Mouse (Mus musculus): ENCODE results near the gene Tenm4. TPM values are rescaled to one million over a fixed set of nuclear protein-coding genes. Genes with fewer than 3 reads are reported as not detected.

The Tenm4 gene
- polyA plus RNA-seq (2017; shearing (Covaris generic)) = under 1 TPM; 0.19 to 0.37 TPM

DNA sequence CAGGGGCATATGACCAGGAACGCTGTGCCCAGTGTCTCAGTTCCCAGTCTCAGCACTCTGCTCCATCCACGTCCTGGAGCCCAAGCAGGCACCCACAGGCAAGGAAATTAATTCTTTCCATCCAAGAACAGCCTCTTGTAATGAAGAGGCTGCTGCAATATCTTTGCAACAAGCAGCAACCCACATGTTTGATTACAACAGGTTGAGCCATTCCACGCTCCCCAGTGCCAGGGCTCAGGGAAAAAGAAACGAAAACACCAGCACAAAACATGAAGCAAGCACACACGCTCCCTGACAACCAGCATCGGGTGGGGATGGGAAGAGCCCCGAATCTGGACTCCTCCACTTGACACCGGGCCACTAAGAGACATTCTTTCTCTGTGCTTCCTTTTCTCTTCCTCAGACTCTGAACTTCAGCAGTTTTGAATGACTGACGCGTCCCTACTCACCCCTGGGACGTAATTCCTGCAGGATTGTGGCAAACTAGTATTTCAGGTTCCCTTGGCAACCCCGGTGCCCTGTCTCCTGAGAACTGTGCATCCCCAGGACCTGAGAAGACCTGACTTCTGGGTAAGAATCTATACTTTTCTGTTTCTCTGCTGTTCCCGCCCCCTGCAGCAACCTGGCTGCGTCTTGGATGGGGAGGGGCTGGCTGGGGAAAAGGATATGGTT lies at the start of gene Tenm4:
TSS of gene Tenm4 (plus strand) at position 323 of the 672 bp plus-strand sequence.
- no peak for ATAC-seq

DNA sequence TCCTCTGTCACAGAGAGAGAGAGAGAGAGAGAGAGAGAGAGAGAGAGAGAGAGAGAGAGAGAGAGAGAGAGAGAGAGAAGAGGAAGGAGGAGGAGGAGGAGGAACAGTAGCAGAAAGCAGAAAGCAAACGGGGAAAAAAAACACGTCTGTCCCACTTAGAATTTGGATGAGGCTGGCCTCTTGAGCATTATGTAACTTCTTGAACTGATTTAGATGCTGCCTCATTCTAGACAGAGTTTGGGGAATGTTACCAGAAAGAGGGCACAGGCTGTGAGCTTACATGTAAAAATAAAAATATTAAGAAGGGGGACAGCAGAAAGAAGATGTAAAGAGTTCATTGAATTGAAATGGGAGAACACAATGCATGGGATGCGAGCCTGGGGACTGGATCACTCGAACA lies 40.3 kb upstream of the Tenm4 start:
- ATAC-seq = no peak

DNA sequence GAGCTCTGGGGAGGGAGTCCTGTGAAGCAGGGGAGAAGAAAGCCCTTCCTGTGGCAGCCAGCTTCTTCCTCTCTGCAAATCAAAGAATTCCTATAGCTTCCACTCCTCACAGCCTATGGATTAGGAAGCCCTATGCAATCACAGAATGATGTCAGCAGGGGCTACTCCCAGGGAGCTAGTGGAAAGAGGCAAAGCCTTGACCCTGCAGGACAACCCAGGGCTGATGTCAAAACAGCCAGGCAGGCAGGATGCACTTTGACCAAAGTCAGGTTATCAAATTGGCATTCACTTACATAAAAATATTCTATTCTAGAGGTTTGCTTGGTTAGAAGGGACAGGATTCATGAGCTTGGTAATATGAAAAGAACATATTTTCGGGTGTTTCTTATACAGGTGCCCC lies 39.9 kb upstream of the Tenm4 start:
- no peak for ATAC-seq

DNA sequence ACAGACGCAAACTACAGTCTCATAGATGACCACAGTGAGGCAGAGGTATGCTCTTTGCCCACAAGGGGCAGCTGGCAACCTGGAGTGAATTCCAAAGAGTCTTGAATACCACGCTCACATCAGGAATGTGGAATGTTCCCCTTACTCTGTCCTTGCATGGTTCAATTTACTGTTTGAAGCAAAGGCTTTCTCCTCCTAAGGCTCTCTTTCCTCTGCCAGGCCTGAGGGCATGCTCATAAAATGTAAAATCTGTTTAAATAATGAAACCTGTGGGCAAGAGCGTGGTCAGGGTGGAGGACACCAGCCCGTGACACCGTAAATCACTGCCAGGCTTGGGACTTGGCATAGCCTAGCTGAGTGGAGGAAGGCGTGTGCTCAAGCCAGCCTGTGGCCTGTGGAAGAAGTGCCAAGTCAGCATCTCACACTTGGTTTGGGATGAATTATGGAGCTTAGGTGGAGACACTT lies 34.5 kb upstream of the Tenm4 start:
- ATAC-seq = no peak

DNA sequence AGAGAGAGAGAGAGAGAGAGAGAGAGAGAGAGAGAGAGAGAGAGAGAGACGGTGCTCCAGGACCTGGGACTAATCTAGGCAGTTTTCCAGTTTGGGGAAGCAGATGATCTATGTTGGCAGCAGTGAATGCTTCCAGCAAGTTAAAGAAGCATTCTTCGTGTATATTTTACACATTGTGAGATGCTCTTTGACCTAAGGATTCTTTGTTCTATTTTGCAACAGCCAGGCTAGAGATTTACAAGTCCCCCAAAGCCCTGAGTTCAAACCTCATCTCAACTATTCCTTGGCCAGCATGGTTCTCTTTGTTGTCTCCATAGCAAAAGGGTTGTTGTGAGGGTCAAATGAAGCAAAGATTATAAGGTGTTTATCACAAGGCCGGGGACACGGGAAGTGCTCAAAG lies 29.2 kb upstream of the Tenm4 start:
- no peak for ATAC-seq

DNA sequence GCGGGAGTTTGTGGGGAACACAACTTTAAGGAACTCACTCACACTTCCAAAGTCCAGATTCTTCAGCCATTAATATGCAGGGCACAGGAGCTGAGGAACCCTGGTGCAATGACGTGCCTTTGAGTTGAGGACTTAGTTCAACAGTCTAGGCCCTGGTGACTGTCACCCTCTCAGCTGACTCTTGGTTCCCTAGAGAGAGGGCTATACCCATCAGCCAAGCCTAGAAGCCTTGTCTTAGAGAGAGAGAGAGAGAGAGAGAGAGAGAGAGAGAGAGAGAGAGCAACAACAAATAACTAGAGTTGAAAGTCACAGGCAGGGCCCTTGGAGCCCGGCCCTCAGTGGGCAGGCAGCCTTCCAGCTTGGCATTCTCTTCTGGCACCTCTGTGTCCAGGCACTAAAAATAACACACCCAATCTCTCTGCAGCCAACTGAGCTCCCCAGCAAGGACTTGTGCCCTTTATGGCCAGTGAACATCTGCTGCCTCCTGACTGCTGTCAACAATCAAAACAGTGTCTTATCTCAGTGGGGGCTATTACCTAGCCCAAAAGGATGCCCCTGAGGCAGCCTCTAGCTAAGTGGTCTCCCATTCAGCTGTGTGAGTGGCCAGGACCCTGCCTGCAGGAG lies 28.0 kb upstream of the Tenm4 start:
- ATAC-seq = no peak

DNA sequence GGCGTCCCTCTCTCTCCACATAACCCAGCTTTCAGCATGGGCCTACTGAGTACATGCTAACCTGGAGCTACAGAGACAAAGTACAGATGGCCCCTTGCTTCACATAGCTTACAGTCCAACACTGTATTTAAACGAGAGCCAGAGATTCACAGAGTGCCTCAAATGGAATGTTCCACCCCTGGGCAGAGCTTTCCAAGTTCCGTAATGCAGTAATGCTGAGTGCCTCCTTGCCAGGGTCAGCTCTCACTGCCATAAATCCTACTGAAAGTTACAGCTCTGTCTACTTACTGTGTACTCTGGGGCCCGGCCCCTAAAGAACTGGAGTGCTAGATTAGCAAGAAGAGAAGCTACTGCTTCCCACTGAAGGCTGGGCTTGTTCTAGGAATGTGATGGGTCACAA lies 23.6 kb upstream of the Tenm4 start:
- no peak for ATAC-seq

DNA sequence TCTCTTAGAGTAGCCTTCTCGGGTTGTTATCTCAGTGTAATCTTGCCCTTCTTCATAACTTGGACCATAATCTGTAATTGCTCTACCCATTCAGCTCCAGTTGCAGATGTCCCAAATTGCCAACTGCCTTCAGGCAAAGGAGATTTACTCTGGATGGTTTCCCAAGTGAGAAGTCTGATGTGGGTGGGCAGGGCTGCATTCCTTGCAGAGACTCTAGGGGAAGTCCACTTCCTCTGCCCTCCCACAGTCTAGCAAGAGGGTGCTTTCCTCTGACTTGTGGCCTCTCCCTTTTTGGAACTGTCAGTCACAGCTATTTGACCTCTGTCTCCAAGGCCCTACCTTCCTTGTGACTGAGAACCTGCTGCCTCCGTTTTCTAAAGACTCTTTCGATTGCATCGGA lies 22.9 kb upstream of the Tenm4 start:
- no peak for ATAC-seq

DNA sequence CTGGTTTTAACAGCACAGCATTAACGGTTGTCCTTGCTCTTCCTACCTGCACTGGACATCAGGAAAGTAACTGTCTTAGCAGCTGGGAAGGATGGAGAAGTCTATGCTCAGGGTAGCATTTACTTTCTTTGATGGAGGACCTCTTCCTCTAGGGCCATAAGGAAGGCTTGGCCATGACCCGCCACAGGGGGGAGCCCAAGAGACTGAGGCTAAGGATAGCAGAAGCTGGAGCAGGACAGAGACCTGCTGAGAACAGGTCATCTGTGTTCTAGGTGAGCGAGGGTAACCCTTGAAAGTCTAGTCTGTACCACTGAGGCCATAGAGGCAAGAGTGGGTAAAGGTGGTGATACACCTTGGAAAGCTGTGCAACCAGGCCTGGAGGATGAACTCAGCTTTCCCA lies 19.8 kb upstream of the Tenm4 start:
- no peak for ATAC-seq

DNA sequence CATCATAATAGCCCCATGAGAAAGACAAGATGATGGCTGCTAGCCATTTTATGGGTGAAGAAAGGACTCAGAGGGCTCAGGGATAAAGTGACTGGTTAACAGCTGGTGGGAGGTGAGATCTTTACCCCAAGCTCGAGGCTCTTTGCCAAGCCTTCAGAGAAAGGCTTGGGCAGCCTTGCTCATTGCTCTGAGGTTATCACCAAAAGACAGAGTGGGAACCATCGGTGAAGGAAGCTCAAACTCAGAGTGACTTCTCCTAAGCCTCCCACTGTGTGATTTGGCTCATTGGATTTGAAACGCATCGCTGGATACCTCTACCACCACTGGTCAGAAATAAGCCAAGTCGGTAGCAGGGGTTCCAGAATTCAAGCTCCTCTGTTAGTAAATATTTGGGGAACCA lies 19.1 kb upstream of the Tenm4 start:
- ATAC-seq = no peak

DNA sequence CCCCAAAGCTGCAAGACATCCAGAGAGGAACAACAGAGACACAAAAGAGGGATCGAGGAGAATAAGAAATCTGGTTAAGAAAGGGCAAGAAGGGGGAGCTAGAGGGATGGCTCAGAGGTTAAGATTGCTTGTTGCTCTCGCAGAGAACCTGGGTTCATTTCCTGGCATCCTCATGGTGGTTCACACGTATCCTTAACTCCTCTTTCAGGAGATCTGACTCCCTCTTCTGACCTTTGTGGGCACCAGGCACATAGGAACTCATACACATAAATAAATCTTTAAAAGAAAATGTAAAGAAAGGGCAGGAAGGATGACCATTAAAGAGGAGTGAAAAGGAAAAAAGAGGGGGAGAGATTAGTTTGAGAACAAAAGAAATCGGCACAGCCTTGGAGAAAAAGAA lies 18.6 kb upstream of the Tenm4 start:
- ATAC-seq = no peak

DNA sequence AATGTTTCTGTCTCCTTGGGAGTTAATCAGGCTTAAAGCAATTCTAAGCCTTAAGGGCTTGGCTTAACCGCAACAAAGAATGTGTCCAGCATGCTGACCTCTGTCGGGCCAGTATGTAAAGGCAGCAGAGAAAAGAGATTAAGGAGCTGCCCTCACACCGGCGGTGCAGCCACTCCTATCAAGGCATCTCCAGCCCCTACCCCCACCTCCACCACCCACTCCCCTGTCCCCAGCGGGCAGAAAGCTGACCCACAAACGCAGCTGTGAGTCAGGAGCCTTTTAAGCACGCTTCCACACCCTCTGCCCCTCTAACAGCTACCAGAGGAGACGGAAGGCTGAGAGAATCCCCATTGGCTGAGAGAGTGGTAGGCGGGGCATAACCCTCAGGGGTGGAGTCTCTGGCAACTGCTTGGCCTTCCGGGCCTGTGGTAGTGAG lies 18.1 kb upstream of the Tenm4 start:
- ATAC-seq = no peak

DNA sequence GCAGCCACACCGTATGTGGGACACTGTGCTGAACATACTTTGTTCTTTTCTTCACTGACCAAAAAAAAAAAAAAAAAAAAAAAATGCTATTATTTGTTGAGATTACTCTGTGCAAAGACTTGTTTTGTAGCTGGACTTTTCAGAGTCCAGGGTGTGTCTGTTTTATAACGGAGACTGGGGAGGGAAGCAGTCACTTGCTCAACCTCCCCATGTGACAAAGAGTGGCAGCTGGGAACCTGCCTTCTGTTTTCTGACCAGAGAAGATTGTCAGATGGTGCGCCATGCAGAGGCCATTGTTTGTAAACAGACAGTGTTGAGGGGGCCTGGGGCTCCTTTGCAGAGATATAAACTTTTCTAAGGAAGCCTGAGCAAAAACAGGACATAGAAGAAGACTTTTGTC lies 17.0 kb upstream of the Tenm4 start:
- no peak for ATAC-seq

DNA sequence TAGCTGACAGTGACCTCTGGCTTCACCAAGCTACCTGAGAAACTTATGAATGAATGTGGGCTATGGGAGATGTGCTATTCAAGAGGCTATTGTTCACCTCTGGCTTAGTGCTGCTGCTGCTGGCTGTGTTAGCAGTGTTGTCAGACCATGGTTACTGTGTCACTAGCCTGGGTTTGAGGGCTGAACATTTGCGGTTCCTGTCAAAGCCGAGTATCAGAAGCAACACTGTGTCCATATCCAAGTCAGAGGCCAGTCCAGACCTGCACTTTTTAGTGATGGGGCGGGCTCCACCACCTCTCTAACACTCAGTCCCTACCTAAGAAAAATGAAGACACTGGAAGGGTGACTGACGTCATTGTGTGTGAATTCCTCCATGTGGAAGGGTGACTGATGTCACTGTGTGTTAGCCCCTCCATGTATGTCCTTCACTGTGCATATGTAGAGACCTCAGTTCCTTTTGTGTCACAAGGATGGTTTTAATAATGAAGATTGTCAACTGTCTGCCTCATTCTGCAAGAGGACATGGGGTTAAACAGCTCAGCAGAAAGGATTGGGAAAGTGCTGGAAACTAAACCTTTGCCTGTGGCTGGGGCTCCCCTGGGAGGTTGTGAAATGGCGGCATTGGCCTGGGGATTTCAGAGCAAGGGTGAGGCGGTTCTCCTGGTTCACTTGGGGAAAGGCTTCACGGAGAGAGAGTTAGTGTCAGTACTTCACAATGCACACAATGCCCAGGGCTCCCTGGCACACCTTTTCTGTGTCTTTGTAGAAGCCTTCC lies 14.4 kb upstream of the Tenm4 start:
- ATAC-seq = no peak

DNA sequence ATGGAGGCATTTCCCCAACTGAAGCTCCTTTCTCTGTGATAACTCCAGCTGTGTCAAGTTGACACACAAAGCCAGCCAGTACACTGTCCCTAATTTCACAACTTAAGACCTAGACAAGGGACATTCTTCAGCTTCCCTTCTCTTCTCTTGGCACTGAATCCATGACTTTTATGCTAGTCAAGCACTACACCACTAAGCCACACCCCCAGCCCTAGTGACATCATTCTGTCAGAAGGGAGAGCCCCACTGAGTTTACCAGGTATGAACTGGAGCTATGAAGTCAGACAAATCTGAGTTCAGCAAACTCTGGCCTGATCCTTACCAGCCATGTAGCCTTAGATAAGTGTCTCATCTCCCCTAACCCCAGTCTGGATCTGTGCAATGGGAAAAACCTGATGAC lies 6.9 kb upstream of the Tenm4 start:
- ATAC-seq = no peak

DNA sequence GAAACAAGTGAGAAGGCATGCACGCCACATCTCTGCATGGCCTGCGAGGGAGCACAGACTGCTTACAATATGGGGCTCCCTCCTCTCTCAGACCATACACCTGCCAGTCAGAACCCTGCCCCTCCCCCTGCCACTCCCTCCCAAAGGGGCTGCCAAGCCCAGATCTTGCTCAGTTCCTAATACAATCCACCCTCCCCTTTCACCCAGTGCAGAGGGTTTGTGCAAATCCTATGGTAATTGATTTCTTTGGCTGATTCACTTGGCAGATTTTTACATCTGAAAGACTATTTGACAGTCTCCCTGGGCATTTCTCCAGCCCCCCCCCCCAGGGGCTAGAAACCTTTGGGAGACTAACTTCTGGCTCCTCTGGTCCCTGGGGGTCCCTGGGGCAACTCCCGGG lies 2.1 kb upstream of the Tenm4 start:
- no peak for ATAC-seq

DNA sequence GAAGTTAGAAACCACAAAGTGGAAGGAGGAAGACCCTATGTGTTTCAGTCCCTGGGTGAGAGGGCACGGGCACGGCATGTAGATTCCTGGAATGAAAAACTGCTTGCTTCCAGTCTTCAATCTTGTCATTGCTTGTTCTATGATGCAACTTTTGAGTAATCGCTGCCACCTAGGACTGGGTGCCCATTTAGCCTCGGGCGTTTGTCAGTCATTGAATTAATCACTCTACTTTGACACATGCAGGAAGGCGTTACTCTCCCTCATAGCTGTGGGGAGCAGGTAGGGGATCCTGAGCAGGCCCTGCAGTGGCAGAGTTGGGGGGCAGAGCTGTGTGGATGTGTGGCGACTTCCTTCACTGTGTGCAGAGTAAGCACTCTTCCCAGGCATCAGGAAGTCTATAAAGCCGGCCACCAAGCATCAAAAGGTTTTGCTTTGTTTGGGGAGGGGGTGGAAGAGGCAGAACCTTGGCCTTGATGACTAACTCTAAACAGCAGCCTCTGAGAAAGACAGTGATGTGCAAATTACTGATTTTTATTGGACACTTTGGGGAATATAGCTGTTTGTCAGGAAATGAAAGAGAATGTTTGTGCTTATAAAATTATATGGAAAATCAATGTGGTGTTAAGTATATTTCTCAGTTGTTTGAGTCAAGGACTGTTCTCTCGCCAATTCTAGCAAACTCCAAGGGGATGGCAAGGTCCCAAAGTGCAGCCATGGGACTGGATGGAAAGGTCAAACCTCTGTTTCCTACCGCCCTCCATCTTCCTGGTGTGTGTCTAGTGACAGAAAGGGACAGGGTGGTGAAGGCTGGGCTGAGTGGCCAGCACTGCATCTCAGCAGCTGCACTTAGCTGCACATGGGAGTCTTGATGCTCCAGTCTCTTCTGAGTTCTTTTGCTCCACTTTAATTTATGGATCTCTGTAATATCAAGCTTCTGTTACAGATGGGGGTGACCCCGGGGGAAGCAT lies 834 bp downstream of the Tenm4 start:
- no peak for ATAC-seq

DNA sequence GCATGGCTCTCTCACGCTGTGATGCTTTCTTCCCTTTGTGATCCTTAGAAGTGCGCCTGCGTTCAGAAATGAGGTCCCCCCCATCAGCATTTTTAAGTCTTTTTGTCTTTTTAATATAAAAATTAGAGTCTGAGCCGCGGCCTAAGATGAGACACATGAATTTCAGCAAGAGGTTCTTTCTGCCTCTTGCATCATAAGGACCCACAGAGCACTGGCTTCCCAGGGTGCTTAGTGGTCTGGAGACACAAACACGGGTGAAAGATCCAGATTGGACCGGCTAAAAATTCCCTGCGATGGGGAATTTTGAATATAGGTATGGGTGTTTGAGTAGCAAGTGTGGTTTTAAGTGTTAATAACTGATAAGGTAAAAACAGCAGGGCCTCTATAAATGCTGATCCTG lies 5.7 kb downstream of the Tenm4 start:
- ATAC-seq = no peak

DNA sequence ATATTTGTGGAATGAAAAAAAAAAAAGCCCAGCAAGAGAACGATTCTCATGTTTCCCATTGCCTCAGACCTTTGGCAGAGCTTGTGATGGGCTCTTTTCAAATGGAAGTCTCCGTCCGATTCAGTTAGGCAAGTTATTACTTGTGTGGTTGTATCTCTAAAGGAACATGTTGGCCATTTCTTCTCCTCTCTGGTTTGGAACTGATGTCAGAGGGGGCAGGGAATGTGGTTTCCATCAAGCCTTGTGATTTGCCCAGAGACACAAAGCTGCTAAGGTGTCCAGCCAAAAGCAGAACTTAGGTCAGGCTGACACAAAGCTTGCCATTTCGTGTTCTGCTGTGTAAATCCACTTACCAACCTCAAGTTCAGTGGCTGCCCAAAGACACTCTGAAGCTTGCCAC lies 10.7 kb downstream of the Tenm4 start:
- ATAC-seq = no peak

DNA sequence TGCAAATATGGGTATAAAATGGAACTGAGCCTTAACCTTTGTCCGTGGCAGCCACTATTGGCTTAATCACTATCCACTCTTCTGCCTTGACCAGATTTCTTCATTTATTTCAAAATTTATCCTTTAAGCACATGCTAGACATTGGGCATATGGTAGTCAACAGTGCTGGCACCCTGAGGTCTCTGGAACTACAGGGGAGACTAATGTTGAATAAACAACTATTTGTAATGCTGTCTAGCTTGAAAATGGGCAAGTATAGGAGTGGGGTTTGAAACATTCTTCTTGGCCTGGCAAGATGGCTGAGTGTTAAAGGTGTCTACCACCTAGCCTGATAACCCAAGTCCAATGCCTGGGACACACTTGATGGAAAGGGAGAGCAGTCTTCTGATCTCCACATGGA lies 12.1 kb downstream of the Tenm4 start:
- no peak for ATAC-seq

DNA sequence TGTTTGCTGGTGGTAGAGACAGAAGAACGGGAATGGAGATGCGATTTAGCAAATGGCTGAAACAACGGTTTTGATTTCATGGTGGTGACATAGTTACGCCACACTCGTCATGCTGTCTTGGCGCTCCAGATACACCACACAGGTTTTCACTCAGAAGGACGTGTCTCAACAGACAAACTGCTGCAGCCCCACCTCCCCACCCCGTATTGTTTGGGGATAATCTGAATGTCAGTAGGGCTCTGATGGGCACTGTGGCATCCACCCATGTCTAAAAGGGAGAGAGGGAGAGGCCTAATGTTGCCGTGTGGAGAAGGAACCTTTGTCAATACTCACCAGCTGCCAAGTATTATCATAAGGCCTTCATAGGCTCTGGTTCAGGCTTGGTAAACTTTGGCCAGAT lies 14.4 kb downstream of the Tenm4 start:
- ATAC-seq = no peak

DNA sequence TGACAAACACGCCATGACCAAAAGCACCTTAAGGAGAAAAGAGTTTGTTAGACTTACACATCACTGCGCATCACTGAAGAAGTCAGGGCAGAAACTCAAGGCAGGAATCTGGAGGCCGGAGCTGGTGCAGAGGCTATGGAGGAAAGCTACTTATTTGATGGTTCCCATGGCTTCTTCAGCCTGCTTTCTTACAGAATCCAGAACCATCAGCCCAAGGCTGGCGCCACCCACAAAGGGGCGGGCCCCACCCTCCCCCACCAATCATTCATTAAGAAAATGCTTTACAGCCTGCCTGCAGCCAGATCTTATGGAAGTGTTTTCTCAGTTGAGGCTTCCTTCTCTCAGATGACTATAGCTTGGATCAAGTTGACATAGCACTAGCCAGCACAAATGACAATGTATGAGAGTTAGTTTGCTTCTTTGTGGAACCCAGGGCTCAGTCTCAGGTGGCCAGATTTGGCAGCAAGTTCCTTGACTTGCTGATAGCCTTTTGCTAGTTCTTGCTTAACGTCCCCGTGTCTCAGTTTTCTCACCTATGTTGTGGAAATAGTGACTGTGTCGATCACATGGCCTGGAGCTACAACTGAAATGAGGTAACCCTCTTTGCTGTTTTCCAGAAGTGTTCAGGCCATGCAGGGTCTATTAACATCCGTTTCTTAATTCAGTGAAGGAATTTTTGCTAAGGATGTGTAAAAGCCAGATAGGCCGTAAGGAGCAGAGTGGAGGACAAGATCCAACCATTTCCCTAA lies 32.9 kb downstream of the Tenm4 start:
- ATAC-seq = no peak
